Mouse (Mus musculus): ENCODE results near the gene Plekhb2. TPM values are rescaled to one million over a fixed set of nuclear protein-coding genes. Genes with fewer than 3 reads are reported as not detected.

Gene Plekhb2
- polyA plus RNA-seq, 1 experiment from 2014 or later: 76.8 TPM

DNA sequence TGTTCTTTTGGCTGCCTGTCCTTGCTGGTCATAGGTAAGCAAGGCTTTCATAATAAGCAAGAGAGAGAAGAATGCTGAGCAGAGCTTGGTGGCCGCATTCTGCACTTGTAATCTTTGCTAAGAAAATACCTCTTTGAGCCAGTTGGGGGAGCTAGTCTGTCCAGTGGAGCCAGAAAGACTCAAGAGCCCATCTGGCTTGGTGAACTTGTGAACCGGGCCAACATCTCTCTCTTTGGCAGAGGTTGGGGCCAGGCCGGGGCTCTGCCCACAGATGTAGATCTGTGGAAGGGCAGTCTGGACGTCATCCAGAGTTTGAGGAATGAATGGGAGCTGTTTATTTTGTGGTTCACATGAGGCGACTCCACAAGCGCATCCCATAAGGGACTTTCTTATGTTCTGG lies 44.1 kb downstream of the Plekhb2 start:
- Histone ChIP-seq H3K36me3 (ENCODE audit: control insufficient read depth, insufficient read depth, low read length) (no peaks in the 10 kb centered on the region), H3K27me3 (ENCODE audit: control insufficient read depth, insufficient read depth, low read length) (no peaks in the 10 kb centered on the region), H3K9ac (replicated peaks; ENCODE audit: low read depth, low read length) (no peak overlapping the region), H3K27ac (ENCODE audit: low read depth, low read length) (no peak overlapping the region), H3K9me3 (ENCODE audit: control insufficient read depth, low read length) (no peaks in the 10 kb centered on the region), H3K4me3 (ENCODE audit: low read depth, low read length) (no peak overlapping the region), H3K4me1 (ENCODE audit: control insufficient read depth, insufficient read depth, low read length) (no peaks in the 10 kb centered on the region), H3K4me2 (ENCODE audit: low read depth, low read length) (no peak overlapping the region)
- ATAC-seq (ENCODE audit: low read depth): no peak
- WGBS: 73% methylated on average over 6 of the region's 6 CpGs

DNA sequence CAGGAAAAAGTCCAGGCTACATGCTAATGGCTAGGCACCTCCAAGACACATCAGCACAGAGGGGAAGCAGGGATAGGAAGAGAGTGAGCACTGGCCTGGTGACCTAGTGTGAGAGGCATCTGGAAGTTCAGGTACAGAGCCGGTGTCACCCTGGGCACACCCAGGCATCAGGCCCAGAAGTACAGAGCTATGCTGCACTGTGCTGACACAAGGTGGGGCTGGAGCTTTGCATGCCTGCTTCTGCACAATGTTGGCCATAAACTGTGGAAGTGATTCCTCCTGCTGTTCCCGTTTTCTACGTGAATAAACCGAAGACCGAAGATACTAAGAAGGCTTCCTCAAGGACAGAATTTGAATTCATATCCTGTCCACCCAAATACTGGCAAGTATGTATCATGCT lies 46.3 kb downstream of the Plekhb2 start:
- Histone ChIP-seq H3K4me1 (ENCODE audit: control insufficient read depth, insufficient read depth, low read length) (no peaks in the 10 kb centered on the region), H3K4me3 (ENCODE audit: low read depth, low read length) (no peak overlapping the region), H3K36me3 (ENCODE audit: control insufficient read depth, insufficient read depth, low read length) (no peaks in the 10 kb centered on the region), H3K9me3 (ENCODE audit: control insufficient read depth, low read length) (no peaks in the 10 kb centered on the region), H3K27ac (ENCODE audit: low read depth, low read length) (no peak overlapping the region), H3K9ac (replicated peaks; ENCODE audit: low read depth, low read length) (no peak overlapping the region), H3K4me2 (ENCODE audit: low read depth, low read length) (no peak overlapping the region), H3K27me3 (ENCODE audit: control insufficient read depth, insufficient read depth, low read length) (no peaks in the 10 kb centered on the region)
- ATAC-seq (ENCODE audit: low read depth): no peak
- 82% methylated on average over 5 of the region's 5 CpGs for WGBS

DNA sequence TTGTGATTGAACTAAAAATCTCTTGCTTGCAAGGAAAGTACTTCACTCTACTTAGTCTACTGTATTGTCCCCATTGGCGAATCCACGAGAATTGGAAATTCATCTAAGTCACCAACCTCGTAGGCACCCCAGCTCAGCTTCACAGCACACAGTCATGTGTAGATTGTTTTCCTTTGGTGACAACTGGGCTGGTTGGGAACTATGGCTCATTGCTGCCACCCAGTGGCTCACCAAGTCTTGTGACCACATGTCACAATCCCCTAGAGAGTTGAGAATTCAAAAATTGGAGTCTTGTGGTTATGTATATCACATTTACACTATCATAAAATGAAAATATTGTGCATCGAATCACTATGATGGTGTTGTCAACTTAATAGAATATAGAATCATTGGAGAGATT lies 47.1 kb downstream of the Plekhb2 start:
- WGBS: 55% methylated on average over 4 of the region's 4 CpGs
- ATAC-seq (ENCODE audit: low read depth): no peak

DNA sequence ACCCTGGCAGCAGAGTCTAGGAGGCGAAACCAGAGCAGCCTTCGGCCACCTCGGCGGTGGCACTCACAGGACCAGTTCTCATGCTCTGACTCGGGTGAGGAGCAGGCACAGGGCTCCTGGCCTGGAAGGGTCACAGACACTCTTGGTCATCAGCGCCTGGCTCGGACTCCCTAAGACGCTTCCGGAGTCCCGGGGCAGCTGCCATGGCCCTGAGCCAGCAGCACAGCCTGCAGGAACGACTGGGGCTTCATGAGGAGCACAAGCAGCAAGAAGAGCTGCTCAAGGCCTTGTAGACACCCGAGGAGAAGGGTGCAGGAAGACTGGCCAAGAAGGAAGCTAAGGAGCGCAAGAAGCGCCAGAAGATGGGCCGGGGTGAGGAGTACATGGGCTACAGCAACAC lies 78.9 kb downstream of the Plekhb2 start:
- no peaks in the 10 kb centered on the region for H3K27me3 ChIP-seq (ENCODE audit: control insufficient read depth, insufficient read depth, low read length)

More for the DNA sequence above, 47.1 kb downstream of the Plekhb2 start:
- Histone ChIP-seq H3K4me2 (ENCODE audit: low read depth, low read length) (no peak overlapping the region), H3K4me3 (ENCODE audit: low read depth, low read length) (no peak overlapping the region), H3K27me3 (ENCODE audit: control insufficient read depth, insufficient read depth, low read length) (no peaks in the 10 kb centered on the region), H3K9me3 (ENCODE audit: control insufficient read depth, low read length) (no peaks in the 10 kb centered on the region), H3K36me3 (ENCODE audit: control insufficient read depth, insufficient read depth, low read length) (no peaks in the 10 kb centered on the region), H3K4me1 (ENCODE audit: control insufficient read depth, insufficient read depth, low read length) (no peaks in the 10 kb centered on the region), H3K9ac (replicated peaks; ENCODE audit: low read depth, low read length) (no peak overlapping the region), H3K27ac (ENCODE audit: low read depth, low read length) (no peak overlapping the region)

More for the DNA sequence above, 78.9 kb downstream of the Plekhb2 start:
- 94% methylated on average over 15 of the region's 15 CpGs for WGBS
- Histone ChIP-seq H3K9ac (replicated peaks; ENCODE audit: low read depth, low read length) (no peak overlapping the region), H3K27ac (ENCODE audit: low read depth, low read length) (no peak overlapping the region), H3K4me1 (ENCODE audit: control insufficient read depth, insufficient read depth, low read length) (no peaks in the 10 kb centered on the region), H3K4me3 (ENCODE audit: low read depth, low read length) (no peak overlapping the region), H3K9me3 (ENCODE audit: control insufficient read depth, low read length) (0 out of 2 replicates have a peak, but pooled peaks cover 2% of the 10 kb centered on the region), H3K36me3 (ENCODE audit: control insufficient read depth, insufficient read depth, low read length) (no peaks in the 10 kb centered on the region), H3K4me2 (ENCODE audit: low read depth, low read length) (no peak overlapping the region)
- no peak for ATAC-seq (ENCODE audit: low read depth)

Other genes starting within 250 kb of the Plekhb2 start
- 90.5 and 136 TPM in 2 replicates for gene Fam168b, start 6.9 kb upstream of the Plekhb2 start, polyA plus RNA-seq (2014; fragmentation: Nextera tagmentation; extraction: Ambion mirVana)

Measured in neural tube, embryonic 14.5 days (tissue).